Mouse (Mus musculus) kidney, adult 2 months (tissue): ENCODE data around the gene Ube2t.

Experiments used
- CTCF ChIP-seq: fragments of 200-500 bp; conservative IDR thresholded peaks from 2 replicates; pipeline ENCODE4 v1.5.1; 2011; ENCODE audit warnings: low read depth, mild to moderate bottlenecking, control low read depth, low read length, moderate library complexity, mixed read lengths; ENCODE audit not compliant: insufficient read depth, insufficient read length
- POLR2A ChIP-seq: fragments of 200-500 bp; IDR thresholded peaks from one replicate; pipeline ENCODE4 v1.6.1; 2011; ENCODE audit warnings: low read depth, low read length, control low read depth

GRCm38 (mm10) chr1:135003346-135003745 lies 41.0 kb downstream of the Ube2t start:
- TF ChIP-seq CTCF = no peak
- no peak for TF ChIP-seq POLR2A
